Mouse (Mus musculus) cerebellum, postnatal 36 days (tissue): ENCODE data around the gene Gm20708.

ENCODE experiments used
- DNase-seq, 2 experiments: peaks; one replicate each; pipeline ENCODE4 v3.0.0; 2021 to 2022; ENCODE audit warnings: mixed read lengths in 2 of 2

The Gm20708 gene

DNA sequence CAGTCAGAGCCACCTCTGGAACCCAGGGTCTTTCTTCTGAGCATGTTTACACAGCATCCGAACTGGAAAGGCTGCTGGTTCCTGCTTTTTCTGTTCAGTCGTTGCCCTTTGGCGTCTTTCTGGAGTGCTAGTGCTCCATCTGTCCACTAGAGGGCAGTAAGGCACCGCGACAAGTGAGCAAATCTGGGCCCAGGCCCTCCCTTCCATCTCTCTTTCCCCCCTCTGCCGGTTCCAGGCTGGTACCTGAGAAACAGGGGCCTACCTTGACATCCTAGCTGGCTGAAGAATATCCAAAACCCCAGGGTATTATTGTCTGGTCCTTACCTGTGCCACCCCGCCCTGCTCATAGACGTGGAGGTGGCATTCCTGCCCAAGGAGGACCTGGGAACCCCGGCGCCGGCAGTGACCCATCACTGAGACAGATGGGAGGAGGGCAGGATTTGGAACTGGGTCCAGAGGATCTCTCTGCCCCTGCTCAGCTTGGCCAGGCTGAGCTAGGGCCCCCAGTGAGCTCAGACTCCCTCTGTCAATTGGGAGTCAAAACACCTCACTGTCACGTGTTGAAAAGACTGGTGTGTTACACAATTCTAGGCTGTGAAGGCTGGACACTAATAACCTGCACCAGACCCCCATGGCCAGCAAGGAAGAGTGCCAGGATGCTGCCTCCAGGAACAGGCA is 61.4 kb downstream of the Gm20708 start:
- peak; percentile 81 to 87 for DNase-seq

DNA sequence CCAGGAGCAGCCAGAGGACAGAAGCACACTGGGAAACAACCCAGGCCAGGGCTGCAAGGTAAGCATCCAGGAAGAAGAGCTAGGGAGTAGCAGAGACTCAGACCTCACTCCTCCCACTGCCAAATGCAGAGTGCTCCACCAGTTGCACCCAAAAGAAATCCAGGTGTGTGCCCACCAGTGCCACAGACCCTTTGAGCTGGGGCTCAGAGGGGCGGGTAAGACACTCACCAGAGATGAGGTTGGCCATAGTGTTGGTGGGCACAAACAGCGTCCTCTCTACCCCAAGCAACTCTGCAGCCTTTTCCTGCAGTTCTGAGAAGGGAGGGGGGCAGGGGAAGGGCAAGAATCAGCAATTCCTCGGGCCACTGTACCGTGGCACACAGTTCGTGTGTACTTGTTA is 61.9 kb downstream of the Gm20708 start:
- no peak for DNase-seq

DNA sequence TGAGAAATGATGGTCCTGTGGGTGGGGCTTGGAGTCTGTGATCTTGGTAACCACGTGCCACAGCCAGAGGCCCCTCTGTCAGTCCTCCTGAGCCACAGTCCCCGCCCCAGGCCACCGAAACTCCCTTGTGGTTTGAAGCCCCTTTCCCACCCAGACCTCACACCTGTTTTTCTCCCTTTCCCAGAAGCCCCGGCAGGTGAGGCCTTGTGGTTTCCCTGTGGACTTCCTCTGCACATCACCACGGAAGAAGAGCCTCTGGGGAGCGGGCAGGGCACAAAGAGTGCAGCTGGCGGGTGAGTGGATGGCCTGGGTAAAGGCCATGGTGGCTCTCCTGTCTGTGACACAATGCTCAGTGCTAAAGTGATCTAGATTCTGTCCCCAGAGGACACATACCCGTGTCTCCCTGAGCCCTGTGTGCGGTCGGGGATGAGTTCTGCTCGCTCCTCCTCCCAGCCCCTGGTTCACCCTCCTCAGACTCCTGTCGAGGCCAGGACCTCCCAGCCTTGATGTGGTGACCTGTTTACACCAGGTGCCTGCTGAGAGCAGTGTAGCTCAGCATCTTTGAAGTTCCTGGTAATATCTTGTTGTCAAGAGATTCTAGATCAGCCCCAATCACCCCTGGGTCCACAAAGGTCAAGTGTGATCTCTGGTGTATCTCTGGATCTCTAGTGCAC is 62.6 kb downstream of the Gm20708 start:
- DNase-seq = no peak

DNA sequence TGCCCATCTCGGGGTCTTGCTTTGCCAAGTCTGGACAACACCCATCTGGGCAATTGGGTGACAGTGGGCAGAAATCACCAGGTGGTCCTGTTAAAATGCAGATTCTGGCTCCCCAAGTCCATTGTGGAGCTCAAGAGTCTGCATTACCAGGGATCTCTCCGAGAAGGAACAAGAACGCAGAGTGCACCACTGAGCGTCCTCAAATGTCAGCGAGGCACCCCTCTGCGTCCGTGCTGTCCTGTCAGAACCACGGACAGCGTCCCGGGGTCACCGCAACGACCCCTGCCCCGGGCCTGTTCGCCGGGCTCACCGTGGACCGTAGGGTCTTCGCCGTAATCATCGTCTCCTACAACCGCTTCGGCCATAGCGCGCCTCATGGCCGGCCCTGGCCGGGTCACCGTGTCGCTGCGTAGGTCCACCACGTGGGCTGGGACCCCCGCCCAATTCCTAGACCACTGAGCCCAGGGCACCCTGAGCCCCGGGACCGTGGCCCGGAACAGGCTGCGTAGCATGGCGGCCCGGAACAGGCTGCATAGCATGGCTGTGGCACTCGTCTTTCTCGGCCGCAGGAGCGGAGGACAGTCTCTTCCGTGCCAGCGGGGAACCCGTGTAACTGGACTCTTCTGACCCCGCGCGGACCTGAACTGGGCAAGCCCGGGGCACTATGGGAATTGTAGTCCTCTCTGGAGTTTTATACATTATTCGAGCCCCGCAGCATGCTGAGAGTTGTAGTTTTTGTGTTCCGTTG is 63.6 kb downstream of the Gm20708 start, which contains the start of gene Tha1:
Gene Tha1 (minus strand): TSS at position 621 of the 748 bp plus-strand sequence.
- DNase-seq = peak; percentile 83 to 88

DNA sequence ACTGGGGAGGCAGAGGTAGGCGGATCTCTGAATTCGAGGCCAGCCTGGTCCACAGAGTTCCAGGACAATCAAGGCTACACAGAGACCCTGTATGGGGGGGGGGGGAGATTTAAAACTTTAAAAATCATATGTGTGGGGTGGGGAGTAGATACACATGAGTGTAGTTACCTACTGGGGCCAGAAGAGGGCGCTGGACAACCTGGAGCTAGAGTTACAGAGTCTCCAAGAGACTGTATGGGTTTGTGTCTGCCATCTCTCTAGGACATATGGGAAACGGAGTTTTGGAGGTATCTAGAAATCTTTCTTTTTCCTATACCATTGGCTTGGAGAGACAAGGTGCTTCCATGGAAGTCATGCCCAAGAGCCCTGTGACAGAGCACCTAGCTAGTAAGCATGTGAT is 65.0 kb downstream of the Gm20708 start:
- no peak for DNase-seq

DNA sequence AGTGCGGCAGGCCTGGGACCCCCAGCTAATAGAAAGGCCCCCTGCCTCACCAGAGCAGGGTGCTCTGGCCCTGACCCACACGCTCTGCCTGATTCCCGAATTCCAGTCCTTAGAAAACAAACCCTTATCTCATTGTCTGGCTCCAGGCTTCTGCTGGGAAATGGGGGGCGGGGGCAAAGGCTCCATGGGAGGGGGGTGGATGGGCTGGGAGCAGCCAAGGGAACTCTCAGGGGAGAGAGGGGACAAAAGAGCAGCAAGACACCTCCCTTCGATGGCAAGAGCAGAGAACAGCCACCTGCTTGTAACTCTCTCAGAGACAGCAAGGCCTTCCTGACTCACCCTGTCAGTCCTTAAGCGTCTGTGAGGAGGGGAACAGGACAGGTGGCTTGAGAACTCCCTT is 66.2 kb downstream of the Gm20708 start:
- DNase-seq = no peak

DNA sequence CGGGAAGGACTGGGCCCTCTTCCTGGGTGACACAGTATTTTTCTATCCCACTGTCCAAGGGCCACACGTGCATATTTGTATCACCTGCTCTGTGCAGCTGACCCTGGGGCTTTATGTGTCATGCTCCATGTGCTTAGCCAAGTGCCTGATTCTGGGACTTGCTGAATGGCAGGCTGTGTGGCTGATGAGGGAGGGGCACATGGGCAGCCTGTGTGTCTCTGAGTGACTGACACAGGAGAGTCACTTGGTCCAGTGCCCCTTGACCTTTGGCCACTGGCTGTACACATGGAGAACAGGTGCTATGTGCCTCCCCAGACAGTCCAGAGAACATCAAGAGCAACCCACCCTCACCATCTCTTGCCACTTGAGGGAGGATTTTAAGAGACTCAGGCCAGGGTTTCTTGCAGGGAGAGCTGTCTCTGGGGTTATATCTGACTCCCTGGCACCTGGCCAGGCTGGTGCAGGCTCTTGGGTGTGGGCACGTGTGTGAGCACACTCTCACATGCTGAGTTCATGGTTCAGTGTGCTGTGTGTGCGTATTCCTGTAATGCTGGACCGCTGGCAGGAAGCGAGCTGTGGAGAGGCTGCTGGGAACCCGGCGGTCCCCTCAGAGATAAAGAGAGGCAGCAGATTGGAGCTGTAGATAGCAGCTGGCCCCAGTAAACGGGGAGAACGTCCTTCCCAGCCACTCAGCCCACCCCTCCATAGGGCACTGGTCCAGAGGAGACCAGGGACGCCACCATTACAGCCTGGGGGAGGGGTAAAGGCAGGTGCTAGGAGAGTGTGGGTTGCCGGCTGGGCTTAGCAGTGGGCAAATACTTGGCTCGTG is 68.7 kb downstream of the Gm20708 start:
- DNase-seq = no peak

DNA sequence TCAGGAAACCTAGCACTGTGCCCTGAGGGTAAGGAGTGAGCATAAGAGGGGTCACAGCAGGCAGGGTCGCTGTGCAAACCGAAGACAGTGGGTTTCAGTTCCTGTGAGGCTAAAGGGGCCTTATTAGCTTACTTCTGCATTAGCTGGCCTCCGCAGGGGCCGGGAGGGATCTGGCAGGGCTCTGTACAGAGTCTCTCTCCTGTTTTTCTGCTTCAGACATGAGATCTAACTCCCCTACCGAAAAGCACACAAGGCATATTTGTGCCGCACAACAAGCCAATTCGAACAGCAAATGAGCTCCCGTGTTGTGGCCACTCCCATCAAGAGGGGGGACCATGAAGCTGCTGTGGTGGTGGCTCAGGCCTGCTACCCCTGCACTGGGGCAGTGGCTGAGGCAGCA is 69.4 kb downstream of the Gm20708 start:
- DNase-seq = no peak

DNA sequence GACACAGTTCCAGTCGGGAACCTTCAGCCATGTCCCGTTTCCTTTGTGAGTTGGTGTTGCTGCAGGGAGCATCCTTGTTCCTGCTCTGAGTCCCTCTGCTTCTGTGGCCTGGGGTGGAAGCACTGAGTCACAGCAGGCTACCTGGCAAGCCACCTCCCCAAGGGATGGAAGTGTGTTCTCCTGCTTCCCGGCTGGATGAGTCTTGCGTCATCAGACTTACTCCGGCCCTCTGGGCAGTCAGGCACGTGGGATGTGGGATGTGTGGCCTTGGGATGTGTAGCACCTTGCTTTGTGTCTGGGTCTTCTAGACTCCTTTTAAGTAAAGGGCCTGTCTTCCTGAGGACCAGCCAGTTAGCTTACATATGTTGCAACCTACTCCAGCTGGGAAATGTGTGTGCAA is 70.2 kb downstream of the Gm20708 start:
- DNase-seq = no peak

DNA sequence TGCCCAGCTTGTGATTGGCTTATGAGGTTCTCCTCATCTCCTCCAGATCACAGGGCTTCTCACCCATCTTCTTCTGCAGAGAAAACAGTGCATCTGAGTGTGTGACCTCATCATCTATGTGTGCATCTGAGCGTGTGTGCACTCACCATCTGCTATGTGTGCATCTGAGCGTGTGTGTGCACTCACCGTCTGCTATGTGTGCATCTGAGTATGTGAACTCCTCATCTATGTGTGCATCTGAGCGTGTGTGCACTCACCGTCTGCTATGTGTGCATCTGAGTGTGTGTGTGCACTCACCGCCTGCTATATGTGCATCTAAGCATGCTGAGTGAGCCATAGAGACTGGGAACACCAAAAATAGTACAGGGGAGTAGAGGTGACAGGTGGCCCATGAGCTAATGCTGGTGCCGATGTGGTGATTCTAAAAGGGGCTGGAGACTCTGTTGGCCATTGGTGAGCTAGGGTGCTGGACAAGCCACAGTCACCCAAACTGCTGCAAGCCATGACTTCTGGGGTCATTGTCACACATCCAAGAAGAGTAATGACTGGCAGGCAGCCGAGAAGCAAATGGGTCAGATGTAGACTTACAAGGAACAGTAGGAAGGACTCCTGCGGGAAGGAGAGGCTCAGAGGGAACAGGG is 71.0 kb downstream of the Gm20708 start:
- peak in 1 of 2 experiments; percentile 54 for DNase-seq

DNA sequence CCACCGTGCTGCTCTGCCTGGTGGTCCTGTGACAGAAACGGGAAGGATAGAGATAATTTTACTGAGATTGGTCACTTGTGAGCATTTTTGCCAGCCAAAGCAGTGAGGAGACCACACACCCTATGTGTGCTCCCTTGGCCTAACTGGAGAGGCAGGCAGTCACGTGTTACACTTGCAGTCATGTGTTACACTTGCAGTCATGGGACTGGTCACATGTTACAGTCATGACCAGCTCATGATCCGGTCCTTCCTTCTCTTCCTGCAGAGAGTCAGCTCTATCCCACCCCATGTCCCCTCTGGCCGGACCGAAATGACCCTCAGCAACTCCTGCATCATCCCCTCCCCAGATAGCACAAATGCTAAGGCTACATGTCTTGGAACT is 71.5 kb downstream of the Gm20708 start:
- DNase-seq = no peak

DNA sequence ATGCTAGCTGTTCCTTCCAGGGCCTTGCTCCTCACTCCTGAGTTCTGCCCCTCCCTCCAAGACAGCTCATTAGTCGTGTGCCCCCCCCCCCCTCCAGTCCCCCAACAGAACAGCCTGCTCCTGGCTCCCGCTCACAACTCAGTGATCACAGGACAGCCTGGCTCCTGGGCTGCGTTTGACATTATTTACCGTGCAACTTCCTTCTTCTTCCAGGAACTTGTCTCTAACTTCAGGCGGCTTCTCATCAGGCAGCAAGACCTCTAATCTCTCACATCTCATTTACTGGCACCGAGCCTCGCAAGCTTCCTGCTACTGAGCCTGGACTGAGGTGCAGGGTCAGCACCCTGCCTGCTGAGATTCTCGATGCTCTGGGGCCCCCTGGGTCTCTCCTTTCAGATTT is 72.3 kb downstream of the Gm20708 start:
- DNase-seq = no peak

DNA sequence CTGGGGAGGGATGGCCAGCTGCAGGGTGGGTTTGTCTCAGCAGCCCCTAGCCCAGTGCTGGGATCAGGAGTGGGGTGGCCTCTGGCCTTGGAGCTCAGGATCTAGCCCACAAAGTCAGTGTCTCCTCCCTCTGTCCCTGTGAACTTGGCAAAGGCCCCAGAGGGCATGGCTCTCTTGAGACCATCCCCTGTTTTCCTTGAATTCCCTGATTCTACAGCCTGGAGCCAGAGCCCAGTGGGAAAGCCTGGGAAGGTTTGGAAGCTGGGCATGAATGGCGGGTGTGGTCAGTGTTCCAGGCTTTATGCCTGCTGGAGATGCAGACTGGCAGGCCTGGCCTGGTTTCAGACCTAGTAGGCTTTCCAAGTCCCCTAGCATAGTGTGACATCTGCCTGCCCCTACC is 72.7 kb downstream of the Gm20708 start:
- DNase-seq = no peak

DNA sequence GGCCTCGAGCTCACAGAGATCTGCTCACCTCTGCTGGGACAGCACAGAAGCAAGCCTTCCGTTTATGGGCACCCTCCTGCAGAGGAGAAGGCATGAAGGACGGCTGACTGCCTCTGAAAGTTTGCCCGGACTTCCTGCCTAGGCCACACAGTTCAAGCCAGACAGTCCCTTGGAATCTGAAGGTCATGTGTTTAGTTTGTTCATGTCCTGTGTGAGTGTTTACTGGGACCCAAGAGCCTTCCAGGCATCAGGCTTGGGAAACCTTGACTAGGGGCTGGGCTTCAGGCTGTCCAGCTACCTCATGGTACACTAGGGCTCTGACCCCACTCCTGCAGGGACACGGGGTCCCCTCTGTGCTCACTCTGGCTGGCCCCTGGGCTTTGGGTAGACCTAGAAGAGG is 76.5 kb downstream of the Gm20708 start:
- DNase-seq = no peak

DNA sequence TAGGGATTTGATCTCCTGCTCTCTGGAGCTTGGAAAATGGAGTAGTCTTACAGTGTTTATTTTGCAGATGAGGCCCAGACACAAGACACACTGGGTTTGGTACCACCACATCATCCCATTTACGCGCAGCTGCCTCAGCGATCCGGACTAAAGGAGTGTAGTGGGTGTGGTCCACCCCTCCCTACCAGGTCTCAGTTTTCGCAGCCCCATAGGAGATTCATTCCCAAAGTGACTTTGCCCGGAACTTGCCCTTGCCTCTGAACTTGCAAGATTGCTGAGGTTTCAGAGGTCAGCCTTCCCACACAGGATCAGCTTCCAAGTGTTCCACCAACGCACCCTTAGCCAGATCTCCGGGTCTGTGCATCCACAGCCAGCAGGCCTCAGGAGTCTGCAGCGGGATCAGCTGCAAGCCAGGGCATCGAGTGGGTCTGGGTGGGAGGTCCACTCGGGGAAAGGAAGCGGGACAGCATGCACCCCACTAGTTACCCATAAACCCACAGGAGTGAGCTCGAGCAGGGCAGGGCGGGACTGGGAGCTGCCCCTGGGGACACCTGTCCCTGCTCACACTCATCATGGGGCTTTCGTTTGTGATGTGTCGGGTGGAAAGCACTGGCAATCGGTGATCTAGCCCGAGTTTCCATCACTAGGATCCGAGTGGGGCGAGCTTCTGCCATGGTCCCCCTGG is 78.8 kb downstream of the Gm20708 start:
- no peak for DNase-seq

DNA sequence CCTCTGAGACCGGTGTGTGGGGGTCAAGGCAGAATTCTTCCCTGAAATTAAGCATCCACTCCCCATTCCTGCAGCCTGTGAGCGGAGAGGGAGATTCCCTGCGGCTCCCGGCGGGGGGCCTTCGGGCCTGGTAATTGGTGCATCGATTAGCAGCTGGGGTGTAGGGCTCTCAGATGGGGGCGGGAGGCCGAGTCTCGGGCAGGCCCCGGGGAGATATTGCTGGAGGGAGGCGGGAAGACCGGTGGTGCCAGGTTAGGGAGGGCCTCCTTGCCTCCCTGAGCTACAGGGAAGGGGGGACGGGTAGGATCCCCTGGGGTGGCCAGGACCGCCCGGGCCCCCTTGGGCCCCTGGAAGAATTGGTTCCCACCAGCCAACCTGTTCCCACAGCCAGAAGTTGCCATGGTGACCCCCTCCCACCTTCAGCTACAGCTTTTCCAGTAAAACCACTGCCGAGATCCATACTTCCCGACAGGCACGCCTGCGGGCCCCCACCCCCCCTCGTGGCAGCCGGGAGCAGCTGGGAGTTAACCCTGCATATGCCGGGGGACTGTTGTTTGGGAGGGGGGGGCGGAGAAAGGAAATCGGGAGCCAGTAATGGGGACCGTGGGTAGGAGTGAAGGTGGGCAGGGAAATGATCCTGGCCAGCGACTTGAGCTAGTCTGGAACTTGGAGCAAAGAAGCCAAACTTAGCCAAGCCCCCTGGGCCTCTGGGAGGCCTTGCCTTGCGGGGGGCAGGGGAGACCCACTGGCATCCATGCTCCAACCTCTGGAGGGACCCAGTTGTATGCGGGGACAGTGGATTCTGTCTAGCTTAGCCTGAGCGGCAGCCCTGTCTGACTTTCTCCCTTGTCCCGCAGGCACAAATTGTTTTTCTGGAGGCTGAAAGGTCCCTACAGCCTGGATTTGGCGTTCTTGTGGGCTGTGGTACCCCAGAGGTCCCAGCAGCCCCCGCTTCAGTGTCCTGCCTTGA is 79.7 kb downstream of the Gm20708 start:
- DNase-seq = no peak
